ENCODE assay signal across 7 mouse cellular contexts in the genomic region with DNA sequence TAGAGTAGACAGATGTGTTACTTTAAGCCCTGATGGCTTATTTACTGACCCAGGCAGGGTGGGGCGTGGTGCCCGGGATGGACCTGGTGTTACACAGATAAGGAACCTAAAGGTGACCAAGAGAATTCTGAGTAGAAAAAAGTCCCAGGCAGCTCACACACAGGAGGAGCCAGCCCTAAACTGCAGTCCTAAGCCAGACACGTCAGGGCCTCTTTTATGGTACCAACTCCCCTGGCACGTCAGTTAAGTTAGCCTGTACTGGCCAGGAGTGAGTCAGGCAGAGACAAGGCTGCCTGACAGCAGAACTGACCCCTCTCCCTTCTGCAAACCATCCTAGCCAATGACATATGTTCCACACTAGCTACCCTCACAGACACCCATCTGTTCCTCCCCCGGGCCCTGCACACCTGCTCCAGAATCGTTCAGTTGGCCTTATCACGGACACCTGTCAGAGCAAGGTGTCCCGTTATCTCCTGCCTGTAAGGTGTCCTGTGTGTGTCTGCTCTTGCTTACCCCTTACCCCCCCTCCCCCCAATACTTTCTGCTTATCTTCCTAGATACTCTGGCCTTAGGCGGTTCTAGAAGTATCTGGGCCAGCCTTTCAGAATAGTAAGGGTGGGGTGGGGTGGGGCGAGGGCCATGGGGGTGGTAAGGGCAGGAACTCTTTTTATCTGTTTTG.
DNase-seq lines count a peak whose midpoint lies in the region; ATAC-seq lines count a peak whose summit lies in the region.

No protein-coding gene starts in this region.

- ATAC-seq in neural tube, embryonic 11.5 days (ENCODE audit: insufficient read depth, low FRiP score, low TSS enrichment): peak; percentile 42; the same call in 1 of the 2 replicates
- no peak for ATAC-seq in embryonic facial prominence, embryonic 14.5 days (ENCODE audit: low read depth)
- ATAC-seq in limb, embryonic 12.5 days (ENCODE audit: insufficient number of reproducible peaks, insufficient read depth, low FRiP score, low TSS enrichment, low read depth): peak; percentile 45; the same call in 1 of the 2 replicates

- no peak overlapping the region for H3K4me3 ChIP-seq in neural tube, embryonic 11.5 days (ENCODE audit: low read depth, low read length)
- H3K4me3 ChIP-seq in embryonic facial prominence, embryonic 14.5 days (ENCODE audit: low read depth, low read length): no peak overlapping the region
- H3K4me3 ChIP-seq in limb, embryonic 12.5 days (replicated peaks): no peak overlapping the region

- no peak overlapping the region for H3K4me2 ChIP-seq in neural tube, embryonic 11.5 days (ENCODE audit: low read depth)
- peak overlapping the region; percentile 19; the same call in 1 of the 2 replicates for H3K4me2 ChIP-seq in embryonic facial prominence, embryonic 14.5 days (ENCODE audit: low read depth, low read length)
- H3K4me2 ChIP-seq in limb, embryonic 12.5 days: 0 out of 2 replicates have a peak overlapping the region, but pooled peaks have one; percentile 1

- H3K9me3 ChIP-seq in neural tube, embryonic 11.5 days (ENCODE audit: control insufficient read depth, low read length): no peaks in the 10 kb centered on the region
- no peaks in the 10 kb centered on the region for H3K9me3 ChIP-seq in embryonic facial prominence, embryonic 14.5 days (ENCODE audit: control insufficient read depth, low read length)
- no peaks in the 10 kb centered on the region for H3K9me3 ChIP-seq in limb, embryonic 12.5 days

- WGBS in neural tube, embryonic 11.5 days: 57% methylated on average over 10 of the region's 10 CpGs
- 42% methylated on average over 10 of the region's 10 CpGs for WGBS in embryonic facial prominence, embryonic 14.5 days
- WGBS in limb, embryonic 12.5 days: 59% methylated on average over 10 of the region's 10 CpGs

- no peaks in the 10 kb centered on the region for H3K27me3 ChIP-seq in neural tube, embryonic 11.5 days (ENCODE audit: control insufficient read depth, insufficient read depth, low read length)
- H3K27me3 ChIP-seq in embryonic facial prominence, embryonic 14.5 days (replicated peaks; ENCODE audit: control insufficient read depth, insufficient read depth, low read length): no peaks in the 10 kb centered on the region
- peaks cover 3% of the 10 kb centered on the region; the same call in 1 of the 2 replicates for H3K27me3 ChIP-seq in limb, embryonic 12.5 days

- DNase-seq in neural tube, embryonic 11.5 days (ENCODE audit: low spot score): no peak
- no peak for DNase-seq in neural tube, embryonic 10.5 days (ENCODE audit: extremely low spot score, low spot score)
- DNase-seq in embryonic facial prominence, embryonic 14.5 days (ENCODE audit: low spot score): no peak
- DNase-seq in thymus, postnatal 4 days: peak; percentile 38
- no peak for DNase-seq in right cerebral cortex, adult 2 months (ENCODE audit: low spot score in 2 of 2)
- DNase-seq in gastrocnemius, postnatal 4 days (ENCODE audit: low spot score in 2 of 2): no peak

- H3K9ac ChIP-seq in neural tube, embryonic 11.5 days (ENCODE audit: low read length): no peak overlapping the region
- peak overlapping the region; percentile 22; the same call in 1 of the 2 replicates for H3K9ac ChIP-seq in embryonic facial prominence, embryonic 14.5 days (ENCODE audit: low read depth, low read length)
- H3K9ac ChIP-seq in limb, embryonic 12.5 days (replicated peaks): 0 out of 2 replicates have a peak overlapping the region, but pooled peaks have one; percentile 23

- no peaks in the 10 kb centered on the region for H3K36me3 ChIP-seq in neural tube, embryonic 11.5 days (ENCODE audit: control insufficient read depth, insufficient read depth, low read length)
- no peaks in the 10 kb centered on the region for H3K36me3 ChIP-seq in embryonic facial prominence, embryonic 14.5 days (ENCODE audit: control insufficient read depth, insufficient read depth, low read length)
- 0 out of 2 replicates have a peak, but pooled peaks cover 6% of the 10 kb centered on the region for H3K36me3 ChIP-seq in limb, embryonic 12.5 days

- H3K4me1 ChIP-seq in neural tube, embryonic 11.5 days (ENCODE audit: control insufficient read depth, insufficient read depth, low read length): peaks cover 23% of the 10 kb centered on the region
- H3K4me1 ChIP-seq in embryonic facial prominence, embryonic 14.5 days (ENCODE audit: control insufficient read depth, insufficient read depth, low read length): peaks cover 56% of the 10 kb centered on the region
- peaks cover 53% of the 10 kb centered on the region for H3K4me1 ChIP-seq in limb, embryonic 12.5 days (replicated peaks)

- peak overlapping the region; percentile 75 for H3K27ac ChIP-seq in neural tube, embryonic 11.5 days (ENCODE audit: low read depth, low read length)
- peak overlapping the region; percentile 74 for H3K27ac ChIP-seq in embryonic facial prominence, embryonic 14.5 days (replicated peaks; ENCODE audit: low read depth, low read length)
- peak overlapping the region; percentile 62 for H3K27ac ChIP-seq in limb, embryonic 12.5 days
